Mouse (Mus musculus) macrophage (primary cell): Measurements from ENCODE around the gene Mcm2. TPM values are rescaled to one million over a fixed set of nuclear protein-coding genes. Genes with fewer than 3 reads are reported as not detected.

Experiments
- H3K27ac ChIP-seq: fragments of 350-480 bp; formaldehyde crosslinking; 2 replicates; pipeline ENCODE4 v1.9.0; 2021
- H3K36me3 ChIP-seq: fragments of 350-480 bp; formaldehyde crosslinking; 2 replicates; pipeline ENCODE4 v1.9.0; 2021; ENCODE audit errors: inconsistent target
- H3K4me3 ChIP-seq: fragments of 350-480 bp; formaldehyde crosslinking; 2 replicates; pipeline ENCODE4 v1.9.0; 2021; ENCODE audit errors: inconsistent target
- H3K79me2 ChIP-seq: fragments of 350-480 bp; formaldehyde crosslinking; 2 replicates; pipeline ENCODE4 v1.9.0; 2021; ENCODE audit errors: inconsistent target
- WGBS: methylation state at CpG from one replicate; pipeline ENCODE4 v1.1.7; 2026; ENCODE audit warnings: inconsistent platforms; ENCODE audit not compliant: missing documents; 5-methylcytosine and 5-hydroxymethylcytosine counted together
- polyA plus RNA-seq: library from polyadenylated mRNA; stranded (reverse); fragments of 250-400 nt; gene quantifications from 3 replicates; pipeline ENCODE4 v1.2.4, GENCODE M21; 2018; ENCODE audit warnings: inconsistent platforms

Gene Mcm2
- polyA plus RNA-seq, 1 experiment from 2014 or later: 17.8 TPM

DNA sequence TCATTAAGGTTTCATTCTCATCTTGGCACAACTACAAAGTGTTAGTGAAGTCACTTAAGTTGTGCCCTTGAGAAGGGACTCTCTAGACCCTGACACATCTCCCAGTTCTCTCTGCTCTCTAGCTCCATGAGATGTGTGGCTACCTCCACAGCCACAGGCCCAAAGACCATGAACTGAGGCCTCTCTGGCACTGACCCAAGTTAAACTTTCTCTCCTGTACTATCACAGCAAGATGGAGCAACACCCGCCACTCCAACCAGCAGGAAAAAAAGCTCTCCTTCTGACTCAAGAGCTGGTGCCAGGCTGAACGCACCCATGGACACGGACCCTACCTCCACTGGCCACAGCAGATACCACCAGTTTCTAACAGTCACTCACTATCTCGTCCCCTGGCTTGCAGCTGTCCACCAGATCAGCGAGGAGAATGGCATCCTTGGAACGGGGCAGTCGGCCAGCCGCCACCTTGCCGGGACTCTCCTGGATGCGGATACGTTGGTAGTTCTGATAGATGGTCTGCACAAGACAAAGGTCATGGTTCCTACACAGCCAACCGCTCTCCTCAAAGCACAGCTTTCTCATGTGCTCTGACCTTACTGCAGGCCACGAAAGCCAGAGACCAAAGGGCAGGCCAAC is 9.1 kb downstream of the Mcm2 start:
- Histone ChIP-seq H3K4me3 (no peak overlapping the region), H3K27ac (no peak overlapping the region), H3K36me3 (peaks cover 73% of the 10 kb centered on the region; the same call in 1 of the 2 replicates), H3K79me2 (peaks cover 2% of the 10 kb centered on the region; the same call in 1 of the 2 replicates)
- WGBS: 85% methylated on average over 13 of the region's 13 CpGs

DNA sequence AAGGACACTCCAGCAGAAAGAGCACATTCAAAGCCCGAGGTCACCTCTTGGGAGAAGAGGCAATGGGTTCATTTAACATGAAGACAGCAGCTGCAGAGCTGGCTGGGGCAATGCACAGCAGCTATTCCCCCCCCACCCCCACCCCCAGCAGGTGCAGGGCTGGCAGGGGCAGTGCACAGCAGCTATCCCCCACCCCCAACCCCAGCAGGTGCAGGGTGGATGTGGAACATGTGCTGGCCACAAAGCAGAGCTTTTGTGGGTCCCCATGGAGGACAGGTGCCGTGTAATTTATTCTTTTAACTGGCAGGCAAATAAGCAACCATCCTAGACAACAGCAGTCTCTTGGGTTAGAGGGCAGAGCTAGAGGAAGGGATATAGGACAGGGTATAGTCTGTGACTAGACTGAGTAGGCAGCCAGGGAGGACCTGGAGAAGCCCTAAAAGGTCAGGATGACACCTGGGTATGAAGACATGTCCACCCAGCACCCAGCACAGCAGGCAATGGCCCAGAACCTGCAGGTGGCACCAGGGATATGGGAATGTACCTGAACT is 12.1 kb downstream of the Mcm2 start:
- no peak overlapping the region for H3K27ac ChIP-seq
- no peak overlapping the region for H3K4me3 ChIP-seq
- no peaks in the 10 kb centered on the region for H3K79me2 ChIP-seq
- peaks cover 72% of the 10 kb centered on the region; the same call in 1 of the 2 replicates for H3K36me3 ChIP-seq
- WGBS: 93% methylated on average over 2 of the region's 2 CpGs

DNA sequence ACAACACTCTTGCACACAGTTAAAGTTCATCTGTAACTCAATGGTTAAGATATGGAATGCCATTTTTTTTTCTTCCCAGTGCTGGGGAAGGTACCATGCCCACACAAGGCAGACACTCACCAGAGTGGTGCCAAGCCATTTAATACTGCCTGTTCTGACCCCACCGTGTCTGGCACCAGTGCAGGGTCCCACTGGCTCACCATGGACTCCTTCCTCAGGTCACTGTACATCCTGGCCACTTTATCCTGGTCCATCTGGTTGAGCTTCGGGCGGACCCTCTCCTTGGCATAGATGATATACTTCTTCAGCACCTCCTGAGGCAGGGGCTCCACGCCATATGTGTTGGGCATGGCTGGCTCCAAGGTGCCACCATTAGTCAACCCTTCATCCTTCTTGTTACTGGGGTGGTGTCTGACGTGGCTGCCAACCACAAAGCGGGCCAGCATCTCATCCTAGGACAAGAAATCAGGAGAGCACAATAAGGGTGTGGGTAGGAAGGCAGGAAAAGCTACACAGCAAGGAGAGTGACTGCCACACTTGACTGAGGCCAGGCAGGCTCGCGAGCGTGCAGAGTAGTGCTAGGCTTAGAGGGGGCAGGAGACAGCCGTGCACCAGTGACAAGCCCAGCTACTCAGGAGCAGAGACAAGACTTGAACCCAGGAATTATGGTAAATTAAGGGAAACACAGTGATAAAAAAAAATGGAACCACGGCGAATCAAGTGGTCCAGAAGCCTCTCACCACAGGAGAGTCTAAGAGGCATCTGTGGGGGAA is 12.8 kb downstream of the Mcm2 start:
- 96% methylated on average over 12 of the region's 12 CpGs for WGBS
- Histone ChIP-seq H3K27ac (no peak overlapping the region), H3K4me3 (no peak overlapping the region), H3K36me3 (peaks cover 66% of the 10 kb centered on the region; the same call in 1 of the 2 replicates), H3K79me2 (no peaks in the 10 kb centered on the region)

DNA sequence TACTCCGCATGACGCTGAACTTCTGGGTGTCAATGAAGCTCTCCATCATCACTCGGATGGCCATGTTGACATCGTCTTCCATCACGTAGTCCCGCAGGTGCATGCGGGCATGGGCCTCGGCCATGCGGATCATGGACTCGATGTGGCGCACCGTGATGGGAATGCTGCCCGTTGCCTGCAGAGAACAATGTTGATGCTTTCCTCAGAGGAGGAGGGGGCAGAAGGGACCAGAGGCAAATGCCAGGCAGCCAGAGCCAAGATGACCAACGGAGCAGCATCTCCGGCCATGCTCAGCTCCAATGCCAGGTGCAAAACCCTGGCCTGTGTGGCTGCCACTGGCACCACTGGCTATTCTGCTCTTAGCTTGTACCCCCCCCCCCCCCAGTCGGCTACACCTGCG is 13.9 kb downstream of the Mcm2 start:
- WGBS: 96% methylated on average over 17 of the region's 17 CpGs
- H3K27ac ChIP-seq: no peak overlapping the region
- H3K36me3 ChIP-seq: peaks cover 56% of the 10 kb centered on the region; the same call in 1 of the 2 replicates
- no peaks in the 10 kb centered on the region for H3K79me2 ChIP-seq
- H3K4me3 ChIP-seq: no peak overlapping the region

DNA sequence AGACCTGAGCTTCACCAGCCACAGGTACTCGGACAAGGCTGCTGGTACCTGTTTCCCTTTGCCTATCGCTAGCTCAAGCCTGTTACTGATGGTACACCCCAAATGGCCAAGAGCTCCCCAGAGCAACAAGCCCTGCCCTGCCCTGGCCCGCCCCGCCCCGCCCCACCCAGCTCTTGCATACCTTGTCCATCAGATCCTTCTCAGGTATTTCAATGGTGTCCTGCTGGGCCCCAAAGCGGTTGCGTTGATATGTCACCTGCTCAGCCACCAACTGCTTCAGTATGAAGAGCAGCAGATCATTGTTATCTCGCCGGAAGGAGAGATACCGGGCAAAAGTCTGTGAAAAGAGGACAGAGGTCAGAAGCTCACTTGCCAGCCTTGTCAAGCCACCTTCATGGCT is 14.4 kb downstream of the Mcm2 start:
- Histone ChIP-seq H3K36me3 (peaks cover 51% of the 10 kb centered on the region; the same call in 1 of the 2 replicates), H3K27ac (no peak overlapping the region), H3K4me3 (no peak overlapping the region), H3K79me2 (no peaks in the 10 kb centered on the region)
- WGBS: 96% methylated on average over 7 of the region's 10 CpGs

DNA sequence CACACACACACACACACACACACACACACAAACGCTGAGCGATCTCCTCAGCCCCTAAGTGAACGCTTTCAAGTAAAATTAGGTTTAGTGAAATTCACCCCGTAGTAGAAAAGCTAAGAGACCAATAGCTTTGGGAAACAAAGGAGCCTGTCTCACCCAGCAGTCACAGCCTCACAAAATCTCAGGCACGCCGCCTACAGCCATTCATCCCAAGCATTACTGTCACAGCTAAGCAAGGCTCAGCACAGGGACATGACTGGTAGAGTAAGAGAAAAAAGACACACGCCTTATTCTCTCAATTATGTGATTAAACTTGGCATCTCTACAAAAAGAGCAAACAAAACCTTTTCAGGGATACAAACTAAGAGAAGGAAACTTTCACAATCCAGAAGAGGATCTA is 17.2 kb downstream of the Mcm2 start:
- 94% methylated on average over 6 of the region's 7 CpGs for WGBS
- Histone ChIP-seq H3K79me2 (no peaks in the 10 kb centered on the region), H3K4me3 (no peak overlapping the region), H3K36me3 (peaks cover 24% of the 10 kb centered on the region; the same call in 1 of the 2 replicates), H3K27ac (no peak overlapping the region)

DNA sequence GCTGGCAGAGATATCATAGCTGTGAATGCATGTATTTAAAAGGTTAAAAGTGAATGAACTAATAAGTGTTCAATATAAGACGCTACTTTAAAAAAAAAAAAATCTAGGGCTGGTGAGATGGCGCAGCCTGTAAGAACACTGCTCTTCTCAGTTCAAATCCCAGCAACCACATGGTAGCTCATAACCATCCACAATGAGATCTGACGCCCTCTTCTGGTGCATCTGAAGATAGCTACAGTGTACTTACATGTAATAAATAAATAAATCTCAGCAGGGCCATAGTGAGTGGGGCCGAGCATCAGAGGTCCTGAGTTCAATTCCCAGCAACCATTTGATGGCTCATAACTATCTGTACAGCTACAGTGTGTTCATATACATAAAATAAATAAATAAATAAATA is 19.1 kb downstream of the Mcm2 start:
- Histone ChIP-seq H3K4me3 (no peak overlapping the region), H3K36me3 (peaks cover 15% of the 10 kb centered on the region; the same call in 1 of the 2 replicates), H3K79me2 (no peaks in the 10 kb centered on the region), H3K27ac (no peak overlapping the region)
- WGBS: 74% methylated on average over 4 of the region's 4 CpGs

DNA sequence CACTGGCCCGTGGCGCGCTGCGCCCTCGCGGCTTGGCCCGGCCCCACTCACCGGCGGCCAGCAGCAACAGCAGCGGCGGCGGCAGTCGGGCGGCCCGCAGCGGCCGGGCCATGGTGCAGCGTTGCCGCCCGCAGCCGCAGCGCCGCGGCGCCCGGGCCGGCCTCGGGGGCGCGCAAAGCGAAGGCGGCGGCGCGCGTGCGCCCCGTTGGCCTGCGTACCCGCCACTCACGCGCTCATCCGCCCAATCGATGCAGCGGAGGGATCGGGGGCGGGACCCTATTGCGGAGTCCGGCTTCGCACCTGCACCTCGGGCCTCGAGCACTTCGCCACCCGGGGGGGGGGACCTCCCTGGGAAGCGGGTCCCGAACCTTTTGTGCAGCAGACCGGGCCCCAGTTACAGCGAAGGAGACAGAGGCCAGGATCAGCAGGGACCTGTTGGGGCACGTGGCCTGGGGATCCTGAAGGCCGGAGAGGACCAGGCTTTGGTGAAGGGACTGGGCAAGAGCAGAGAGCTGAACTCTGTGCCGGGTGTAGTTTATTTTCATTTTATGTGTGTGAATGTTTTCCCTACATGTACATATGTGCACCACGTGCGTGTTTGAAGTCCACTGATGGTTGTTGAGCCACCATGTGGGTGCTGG is 23.6 kb downstream of the Mcm2 start, which contains the start of gene Podxl2:
TSS of gene Podxl2 (minus strand) at position 177 of the 641 bp plus-strand sequence.
- Histone ChIP-seq H3K4me3 (no peak within 1 kb of the TSS), H3K79me2 (no peaks in the 10 kb centered on the region), H3K27ac (no peak within 1 kb of the TSS), H3K36me3 (no peaks in the 10 kb centered on the region)
- 8% methylated on average over 60 of the region's 63 CpGs for WGBS

DNA sequence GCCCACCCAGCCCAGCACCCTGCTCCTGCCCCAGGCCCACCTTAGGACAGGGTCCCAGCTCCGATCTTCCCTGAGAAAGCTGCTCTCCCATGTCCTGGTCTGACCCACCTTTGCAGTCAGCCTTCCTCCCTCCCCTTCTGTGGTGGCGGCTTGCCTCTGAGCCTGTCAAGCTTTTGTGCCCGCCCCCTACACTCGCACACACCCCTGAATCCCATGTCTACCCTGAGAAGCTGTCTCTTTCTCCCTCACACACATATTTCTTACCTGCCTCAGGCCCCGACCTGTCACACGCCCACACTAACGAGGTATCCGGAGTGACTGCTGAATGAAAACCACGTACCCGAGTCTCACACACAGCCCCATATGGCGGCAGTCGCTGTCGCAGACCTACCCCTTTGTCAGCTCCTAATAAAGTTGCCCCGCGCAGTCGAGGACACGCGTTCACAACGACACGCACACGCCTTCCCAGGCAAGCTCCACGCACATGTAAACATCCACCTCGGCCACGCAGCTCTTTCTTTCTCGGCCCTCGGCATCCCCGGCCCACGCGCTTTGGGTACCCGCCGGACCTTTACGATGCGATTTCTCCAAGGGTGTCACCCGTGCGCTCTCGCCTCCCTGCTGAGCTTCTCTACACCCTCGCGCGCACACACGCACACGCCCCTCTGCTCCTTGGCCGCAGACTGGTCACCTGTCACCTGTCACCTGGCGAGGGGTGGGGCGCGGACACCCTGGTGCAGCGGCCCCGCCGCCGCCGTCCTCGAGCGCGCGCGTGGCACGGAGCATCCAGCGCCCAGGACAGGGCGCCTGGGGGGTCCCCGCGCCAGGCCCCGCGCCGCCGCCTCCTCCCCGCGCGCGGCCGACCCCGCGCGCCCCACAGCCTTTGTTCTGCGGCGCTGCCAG is 24.4 kb downstream of the Mcm2 start:
- H3K4me3 ChIP-seq: no peak overlapping the region
- WGBS: 17% methylated on average over 57 of the region's 74 CpGs
- no peak overlapping the region for H3K27ac ChIP-seq
- H3K79me2 ChIP-seq: no peaks in the 10 kb centered on the region
- H3K36me3 ChIP-seq: no peaks in the 10 kb centered on the region

DNA sequence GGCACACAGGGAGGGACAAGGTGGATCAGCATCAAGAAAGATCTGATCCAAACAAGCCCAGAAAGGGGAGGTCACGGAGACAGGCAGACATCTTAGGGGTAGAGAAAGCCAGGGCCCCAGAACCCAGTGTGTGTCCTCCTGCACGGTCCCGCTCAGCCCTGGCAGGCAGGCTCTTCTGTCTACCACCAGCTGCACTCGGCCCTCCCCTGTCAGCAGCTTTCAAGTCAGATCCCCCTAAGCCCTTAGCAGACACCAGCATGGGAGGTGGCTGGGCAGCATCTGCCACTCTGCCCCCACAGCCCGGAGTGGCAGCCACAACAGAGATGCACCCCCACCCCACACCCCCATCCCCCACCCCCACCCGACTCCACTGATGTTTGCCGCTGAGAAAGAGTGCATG is 25.8 kb downstream of the Mcm2 start:
- H3K36me3 ChIP-seq: no peaks in the 10 kb centered on the region
- no peaks in the 10 kb centered on the region for H3K79me2 ChIP-seq
- no peak overlapping the region for H3K27ac ChIP-seq
- 75% methylated on average over 6 of the region's 7 CpGs for WGBS
- no peak overlapping the region for H3K4me3 ChIP-seq

DNA sequence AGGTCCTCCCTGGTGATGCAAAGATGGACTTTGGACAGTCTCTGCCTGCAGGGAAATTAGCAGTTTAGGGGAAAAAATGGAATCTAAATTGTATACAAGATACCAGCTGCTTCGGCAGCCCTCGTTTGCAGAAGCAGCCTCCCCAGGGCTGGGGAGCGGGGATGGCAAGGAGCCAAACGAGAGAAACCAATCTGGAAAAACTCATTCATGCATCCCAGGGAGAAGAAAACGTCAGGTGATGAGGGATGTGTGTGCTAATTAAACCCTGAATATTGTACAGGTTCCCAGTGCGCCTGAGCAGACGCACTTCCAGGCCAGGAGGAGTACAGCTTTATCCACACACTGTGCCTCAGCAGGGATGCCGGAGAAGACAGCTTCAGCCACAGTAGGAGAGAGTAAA is 27.0 kb downstream of the Mcm2 start:
- H3K36me3 ChIP-seq: no peaks in the 10 kb centered on the region
- WGBS: 79% methylated on average over 8 of the region's 8 CpGs
- H3K79me2 ChIP-seq: no peaks in the 10 kb centered on the region
- H3K4me3 ChIP-seq: no peak overlapping the region
- no peak overlapping the region for H3K27ac ChIP-seq

DNA sequence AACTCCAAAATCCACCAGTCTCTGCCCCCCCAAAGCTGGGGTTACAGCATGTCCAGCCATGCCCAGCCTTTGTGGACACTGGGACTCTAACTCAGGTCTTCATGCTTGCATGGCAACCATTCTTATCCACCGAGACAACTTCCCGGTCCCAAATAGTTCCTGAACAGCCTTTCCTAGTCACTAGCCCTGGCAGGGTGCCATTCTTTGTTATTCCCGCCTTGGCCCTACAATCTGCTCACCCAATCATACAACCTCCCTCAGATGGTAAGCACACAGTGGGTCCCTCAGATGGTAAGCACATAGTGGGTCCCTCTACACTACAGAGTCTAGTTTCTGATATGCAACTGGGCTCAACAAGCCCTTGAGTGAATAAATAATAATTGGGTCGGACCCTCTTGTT is 28.0 kb downstream of the Mcm2 start:
- Histone ChIP-seq H3K4me3 (no peak overlapping the region), H3K27ac (no peak overlapping the region), H3K79me2 (no peaks in the 10 kb centered on the region), H3K36me3 (no peaks in the 10 kb centered on the region)
- 62% methylated on average over 4 of the region's 4 CpGs for WGBS

DNA sequence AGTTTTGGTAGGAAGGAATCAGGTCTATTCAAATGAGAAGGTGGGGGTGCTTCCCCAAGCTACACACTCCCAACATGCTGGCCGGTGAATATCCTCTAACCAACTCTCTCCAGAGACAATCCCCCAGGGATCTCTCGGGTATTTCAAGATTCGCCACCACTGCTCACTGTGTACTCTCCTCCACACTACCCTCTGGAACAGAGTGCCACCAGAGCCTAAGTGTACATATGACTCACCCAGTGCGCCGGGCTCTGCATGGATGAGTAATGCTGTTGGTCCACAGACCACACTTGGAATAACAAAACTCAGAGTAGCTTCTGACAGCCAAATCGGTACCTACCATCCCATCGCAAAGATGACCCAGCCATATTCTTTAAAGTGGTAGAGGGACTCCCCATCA is 29.1 kb downstream of the Mcm2 start:
- 71% methylated on average over 7 of the region's 7 CpGs for WGBS
- Histone ChIP-seq H3K4me3 (no peak overlapping the region), H3K27ac (no peak overlapping the region), H3K79me2 (no peaks in the 10 kb centered on the region), H3K36me3 (no peaks in the 10 kb centered on the region)

DNA sequence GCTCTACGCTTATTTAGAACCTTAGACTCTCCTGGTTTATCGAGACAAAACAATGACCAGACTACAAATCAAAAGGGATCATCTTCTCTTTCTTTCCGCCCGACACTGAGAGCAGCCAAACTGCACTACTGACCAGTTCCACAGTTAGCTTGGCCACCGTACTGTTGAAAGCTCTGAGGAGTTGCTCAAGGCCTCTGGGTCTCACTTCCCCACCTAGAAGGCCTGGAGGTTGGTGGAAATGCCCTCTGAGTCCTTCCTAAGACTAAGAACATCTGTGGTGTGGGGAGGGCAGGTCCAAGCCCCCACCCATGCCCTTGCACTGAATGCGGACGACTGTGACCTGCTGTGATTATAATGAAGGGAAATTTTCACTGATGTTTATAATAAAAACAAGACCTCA is 32.9 kb downstream of the Mcm2 start:
- WGBS: 51% methylated on average over 7 of the region's 7 CpGs
- no peaks in the 10 kb centered on the region for H3K36me3 ChIP-seq

More for the DNA sequence above, 32.9 kb downstream of the Mcm2 start:
- Histone ChIP-seq H3K4me3 (no peak overlapping the region), H3K27ac (no peak overlapping the region), H3K79me2 (no peaks in the 10 kb centered on the region)
